Mouse (Mus musculus): ENCODE measurements around the gene Galnt2. TPM values are rescaled to one million over a fixed set of nuclear protein-coding genes. Genes with fewer than 3 reads are reported as not detected.

Gene Galnt2
- polyA plus RNA-seq, 1 experiment from 2014 or later = 48.6 TPM

DNA sequence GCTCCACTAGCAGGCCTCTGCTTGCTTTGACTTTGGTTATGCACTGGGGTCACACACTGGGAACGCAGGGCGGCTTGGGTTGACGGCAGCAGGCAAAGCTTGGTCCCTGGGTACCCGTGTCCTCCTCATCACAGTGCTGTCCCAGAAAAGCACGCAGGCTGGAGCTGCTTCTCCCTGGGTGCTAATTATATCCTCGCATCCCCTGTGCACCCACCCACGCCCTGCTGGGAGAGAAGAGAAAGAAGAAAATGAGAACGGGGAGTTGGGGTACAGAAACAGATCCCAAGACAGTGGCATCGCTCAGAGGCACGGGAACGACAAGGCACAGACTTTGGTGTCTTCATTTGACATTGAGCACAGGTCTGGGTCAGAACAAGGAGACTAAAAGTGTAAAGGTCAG is 158.3 kb downstream of the Galnt2 start:
- Histone ChIP-seq H3K27ac (ENCODE audit: low read depth, low read length) (no peak overlapping the region), H3K4me1 (replicated peaks; ENCODE audit: control insufficient read depth, insufficient read depth, low read length) (no peaks in the 10 kb centered on the region), H3K36me3 (ENCODE audit: control insufficient read depth, insufficient read depth, low read length) (no peaks in the 10 kb centered on the region), H3K27me3 (replicated peaks; ENCODE audit: control insufficient read depth, insufficient read depth, low read length) (no peaks in the 10 kb centered on the region), H3K9me3 (ENCODE audit: control insufficient read depth, low read length) (no peaks in the 10 kb centered on the region), H3K9ac (ENCODE audit: low read depth, low read length) (no peak overlapping the region), H3K4me2 (no peak overlapping the region), H3K4me3 (ENCODE audit: low read depth, low read length) (no peak overlapping the region)
- DNase-seq (ENCODE audit: low spot score) (no peak), ATAC-seq (replicated peaks; ENCODE audit: low FRiP score) (no peak)
- WGBS = 81% methylated on average over 11 of the region's 11 CpGs

- H3K9ac ChIP-seq (ENCODE audit: low read depth, low read length) = no peak overlapping the region
- no peak for ATAC-seq (replicated peaks; ENCODE audit: low FRiP score)
- no peaks in the 10 kb centered on the region for H3K36me3 ChIP-seq (ENCODE audit: control insufficient read depth, insufficient read depth, low read length)
- no peak for DNase-seq (ENCODE audit: low spot score)
- no peak overlapping the region for H3K4me2 ChIP-seq
- no peaks in the 10 kb centered on the region for H3K4me1 ChIP-seq (replicated peaks; ENCODE audit: control insufficient read depth, insufficient read depth, low read length)
- 90% methylated on average over 7 of the region's 7 CpGs for WGBS
- H3K27me3 ChIP-seq (replicated peaks; ENCODE audit: control insufficient read depth, insufficient read depth, low read length) = no peaks in the 10 kb centered on the region
- H3K9me3 ChIP-seq (ENCODE audit: control insufficient read depth, low read length) = no peaks in the 10 kb centered on the region
- H3K4me3 ChIP-seq (ENCODE audit: low read depth, low read length) = no peak overlapping the region
- H3K27ac ChIP-seq (ENCODE audit: low read depth, low read length) = no peak overlapping the region
Measured at GRCm38 (mm10) chr8:124391191-124391590, 160.0 kb downstream of the Galnt2 start.

DNA sequence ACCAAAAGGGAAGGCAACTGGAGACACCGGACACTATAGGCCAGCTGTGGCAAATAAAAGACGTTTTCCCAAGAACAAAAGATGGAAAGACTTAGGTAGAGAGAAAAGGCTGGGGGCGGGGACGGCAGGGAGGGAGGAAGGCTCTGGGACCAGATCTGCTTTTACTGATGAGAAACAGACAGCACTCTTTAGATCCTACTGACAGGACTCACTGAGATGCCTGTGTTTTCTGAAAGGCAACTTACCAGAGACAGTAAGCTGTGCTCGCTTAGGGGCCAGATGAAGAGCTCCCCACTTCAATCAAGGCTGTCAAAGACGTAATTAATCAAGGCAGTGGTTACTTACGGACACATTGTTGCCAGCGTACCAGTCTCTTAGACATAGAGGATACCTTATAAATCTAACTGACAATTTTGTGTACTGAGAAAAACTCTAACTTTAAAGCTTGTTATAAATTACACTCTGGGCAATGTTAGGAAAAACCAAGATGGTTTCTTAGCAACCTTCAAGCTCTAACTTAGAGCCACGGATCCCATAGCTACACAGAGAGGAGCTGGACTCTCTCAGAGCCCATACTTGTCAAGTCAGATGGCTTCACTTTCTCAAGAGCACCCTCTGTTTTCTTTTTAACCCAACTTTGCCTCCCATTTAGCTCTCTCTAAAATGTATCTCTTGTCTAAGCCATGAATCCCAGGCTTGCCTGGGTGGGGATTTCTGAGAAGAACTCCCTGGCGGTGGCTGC is 161.3 kb downstream of the Galnt2 start:
- H3K9me3 ChIP-seq (ENCODE audit: control insufficient read depth, low read length) = no peaks in the 10 kb centered on the region
- H3K4me2 ChIP-seq = no peak overlapping the region
- no peaks in the 10 kb centered on the region for H3K4me1 ChIP-seq (replicated peaks; ENCODE audit: control insufficient read depth, insufficient read depth, low read length)
- ATAC-seq (replicated peaks; ENCODE audit: low FRiP score) (no peak), DNase-seq (ENCODE audit: low spot score) (no peak)
- no peaks in the 10 kb centered on the region for H3K27me3 ChIP-seq (replicated peaks; ENCODE audit: control insufficient read depth, insufficient read depth, low read length)
- H3K4me3 ChIP-seq (ENCODE audit: low read depth, low read length) = no peak overlapping the region
- no peak overlapping the region for H3K9ac ChIP-seq (ENCODE audit: low read depth, low read length)
- no peaks in the 10 kb centered on the region for H3K36me3 ChIP-seq (ENCODE audit: control insufficient read depth, insufficient read depth, low read length)
- H3K27ac ChIP-seq (ENCODE audit: low read depth, low read length) = no peak overlapping the region
- WGBS = 61% methylated on average over 10 of the region's 10 CpGs

GRCm38 (mm10) chr8:124393013-124393412 is 161.8 kb downstream of the Galnt2 start:
- WGBS = 75% methylated on average over 5 of the region's 5 CpGs
- DNase-seq (ENCODE audit: low spot score) = no peak
- ATAC-seq (replicated peaks; ENCODE audit: low FRiP score) = no peak
- no peak overlapping the region for H3K9ac ChIP-seq (ENCODE audit: low read depth, low read length)
- H3K27ac ChIP-seq (ENCODE audit: low read depth, low read length) = no peak overlapping the region
- no peaks in the 10 kb centered on the region for H3K27me3 ChIP-seq (replicated peaks; ENCODE audit: control insufficient read depth, insufficient read depth, low read length)
- no peak overlapping the region for H3K4me2 ChIP-seq
- H3K36me3 ChIP-seq (ENCODE audit: control insufficient read depth, insufficient read depth, low read length) = no peaks in the 10 kb centered on the region
- H3K9me3 ChIP-seq (ENCODE audit: control insufficient read depth, low read length) = no peaks in the 10 kb centered on the region
- H3K4me1 ChIP-seq (replicated peaks; ENCODE audit: control insufficient read depth, insufficient read depth, low read length) = no peaks in the 10 kb centered on the region
- no peak overlapping the region for H3K4me3 ChIP-seq (ENCODE audit: low read depth, low read length)

DNA sequence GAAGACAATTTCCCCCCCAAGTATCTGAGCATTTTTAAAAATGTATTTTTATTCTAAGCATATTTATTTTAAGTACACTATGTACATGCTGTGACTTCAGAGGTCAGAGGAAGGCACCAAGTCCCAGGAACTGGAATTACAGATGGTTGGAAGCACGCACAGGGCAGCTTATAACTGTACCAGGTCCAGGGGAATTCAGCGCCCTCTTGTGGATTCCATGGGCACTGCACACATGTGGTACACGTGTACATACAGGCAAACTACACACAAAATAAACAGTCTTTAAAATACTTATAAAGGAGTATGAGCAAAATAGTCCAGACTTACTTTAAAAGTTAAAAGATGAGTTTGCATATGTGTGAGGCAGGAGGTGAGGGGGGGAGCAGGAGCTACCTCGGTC is 162.7 kb downstream of the Galnt2 start:
- ATAC-seq (replicated peaks; ENCODE audit: low FRiP score) = no peak
- H3K9me3 ChIP-seq (ENCODE audit: control insufficient read depth, low read length) = no peaks in the 10 kb centered on the region
- H3K9ac ChIP-seq (ENCODE audit: low read depth, low read length) = no peak overlapping the region
- DNase-seq (ENCODE audit: low spot score) = no peak
- no peak overlapping the region for H3K4me2 ChIP-seq
- H3K27ac ChIP-seq (ENCODE audit: low read depth, low read length) = no peak overlapping the region
- no peaks in the 10 kb centered on the region for H3K4me1 ChIP-seq (replicated peaks; ENCODE audit: control insufficient read depth, insufficient read depth, low read length)
- no peaks in the 10 kb centered on the region for H3K27me3 ChIP-seq (replicated peaks; ENCODE audit: control insufficient read depth, insufficient read depth, low read length)
- H3K4me3 ChIP-seq (ENCODE audit: low read depth, low read length) = no peak overlapping the region
- 73% methylated on average over 4 of the region's 4 CpGs for WGBS
- no peaks in the 10 kb centered on the region for H3K36me3 ChIP-seq (ENCODE audit: control insufficient read depth, insufficient read depth, low read length)

DNA sequence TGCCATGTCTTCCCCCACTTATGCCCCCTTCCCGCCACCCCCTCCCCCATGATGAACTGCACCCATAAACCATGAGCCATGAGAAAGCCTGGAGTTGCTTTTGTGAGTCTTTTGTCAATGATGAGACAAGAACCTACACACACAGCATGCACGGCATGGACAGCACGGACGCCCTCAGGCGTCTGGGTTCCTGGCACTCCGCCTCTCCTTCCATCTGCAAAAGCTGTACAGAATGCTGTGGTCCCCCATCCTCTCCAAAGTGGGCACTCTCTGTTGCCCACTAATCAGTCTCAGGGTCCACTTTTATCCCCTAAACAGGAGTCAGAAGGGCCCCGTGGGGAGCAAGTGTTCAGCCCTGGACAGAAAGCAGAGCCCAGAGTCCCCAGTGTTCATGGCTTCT is 163.8 kb downstream of the Galnt2 start:
- Histone ChIP-seq H3K36me3 (ENCODE audit: control insufficient read depth, insufficient read depth, low read length) (no peaks in the 10 kb centered on the region), H3K27me3 (replicated peaks; ENCODE audit: control insufficient read depth, insufficient read depth, low read length) (no peaks in the 10 kb centered on the region), H3K4me2 (no peak overlapping the region), H3K9ac (ENCODE audit: low read depth, low read length) (no peak overlapping the region), H3K9me3 (ENCODE audit: control insufficient read depth, low read length) (no peaks in the 10 kb centered on the region), H3K4me1 (replicated peaks; ENCODE audit: control insufficient read depth, insufficient read depth, low read length) (no peaks in the 10 kb centered on the region), H3K4me3 (ENCODE audit: low read depth, low read length) (no peak overlapping the region), H3K27ac (ENCODE audit: low read depth, low read length) (no peak overlapping the region)
- 83% methylated on average over 7 of the region's 7 CpGs for WGBS
- ATAC-seq (replicated peaks; ENCODE audit: low FRiP score) (no peak), DNase-seq (ENCODE audit: low spot score) (no peak)

Other genes with a start within 250 kb of the Galnt2 start
- 115 and 134 TPM in 2 replicates for gene Abcb10, start 248.3 kb upstream of the Galnt2 start, polyA plus RNA-seq (2014; fragmentation: Nextera tagmentation; extraction: Ambion mirVana)
- 62.5 and 67.4 TPM in 2 replicates for gene Taf5l, start 210.0 kb upstream of the Galnt2 start, polyA plus RNA-seq (2014; fragmentation: Nextera tagmentation; extraction: Ambion mirVana)
- 11.0 and 13.7 TPM in 2 replicates for gene Urb2, start 209.9 kb upstream of the Galnt2 start, polyA plus RNA-seq (2014; fragmentation: Nextera tagmentation; extraction: Ambion mirVana)
- 0.27 and 0.55 TPM in 2 replicates for gene Pgbd5, start 208.3 kb downstream of the Galnt2 start, polyA plus RNA-seq (2014; fragmentation: Nextera tagmentation; extraction: Ambion mirVana)

Data from liver, embryonic 11.5 days (tissue).